Mouse (Mus musculus): Measurements from ENCODE around the gene Hebp1.
A peak's percentile ranks its signal among the peaks of the same experiment; 100 is the strongest.

The Hebp1 gene

DNA sequence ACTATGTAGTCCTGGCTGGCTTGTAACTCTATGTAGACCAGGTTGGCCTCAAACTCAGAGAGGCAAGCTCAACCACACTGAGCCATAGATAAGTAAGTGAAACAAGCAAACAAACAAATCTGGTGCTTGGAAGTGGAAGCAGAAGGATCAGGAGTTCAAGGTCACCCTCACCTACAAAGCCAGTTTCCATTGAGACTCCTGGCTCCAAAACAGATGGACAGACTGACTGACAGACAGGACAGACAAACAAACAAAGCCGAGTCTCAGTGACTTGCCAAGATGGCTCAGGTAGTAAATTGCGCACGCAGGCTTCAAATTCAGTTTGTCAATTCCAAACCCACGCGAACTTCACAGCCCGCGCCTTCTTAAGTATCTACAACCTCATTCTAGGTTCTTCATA is 376 bp downstream of the Hebp1 start:
- ATAC-seq (ENCODE audit: low TSS enrichment), result no peak

DNA sequence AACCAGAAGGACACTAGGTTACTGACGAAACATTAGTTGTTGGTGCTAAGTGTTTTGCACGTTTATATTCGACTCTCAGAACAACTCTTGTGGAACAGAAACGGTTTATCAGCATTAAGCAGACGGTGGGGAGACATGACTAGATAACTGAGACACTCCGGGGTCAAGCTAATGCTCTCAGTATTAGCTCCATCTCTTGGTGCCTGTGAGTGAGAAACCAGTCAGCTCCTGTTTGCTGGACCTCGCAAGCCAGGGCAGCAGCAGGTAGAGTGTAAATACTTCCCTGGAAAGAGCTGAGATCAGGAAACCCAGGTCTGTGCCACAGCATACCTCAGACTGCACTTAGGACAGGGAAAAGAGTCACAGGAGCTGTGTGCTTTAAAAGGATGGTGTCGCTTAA is 1.1 kb downstream of the Hebp1 start:
- ATAC-seq (ENCODE audit: low TSS enrichment), result no peak

DNA sequence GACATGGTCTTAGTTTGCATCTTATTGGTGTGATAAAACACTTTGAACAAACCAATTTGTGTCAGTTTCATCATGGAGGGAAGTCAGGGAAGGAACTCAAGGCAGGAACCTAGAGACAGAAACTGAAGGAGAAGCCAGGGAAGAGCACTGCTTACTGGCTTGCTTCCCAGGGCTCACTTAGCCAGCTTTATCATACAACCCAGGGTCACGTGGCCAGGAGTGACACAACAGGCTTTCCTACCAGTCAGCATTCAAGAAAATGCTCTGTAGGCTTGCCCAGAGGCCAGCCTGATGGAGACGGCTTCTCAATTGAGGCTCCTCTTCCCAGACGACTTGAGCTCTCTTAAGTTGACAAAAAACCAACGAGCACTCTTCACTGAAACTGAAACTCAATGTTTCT is 2.9 kb downstream of the Hebp1 start:
- no peak for ATAC-seq (ENCODE audit: low TSS enrichment)

DNA sequence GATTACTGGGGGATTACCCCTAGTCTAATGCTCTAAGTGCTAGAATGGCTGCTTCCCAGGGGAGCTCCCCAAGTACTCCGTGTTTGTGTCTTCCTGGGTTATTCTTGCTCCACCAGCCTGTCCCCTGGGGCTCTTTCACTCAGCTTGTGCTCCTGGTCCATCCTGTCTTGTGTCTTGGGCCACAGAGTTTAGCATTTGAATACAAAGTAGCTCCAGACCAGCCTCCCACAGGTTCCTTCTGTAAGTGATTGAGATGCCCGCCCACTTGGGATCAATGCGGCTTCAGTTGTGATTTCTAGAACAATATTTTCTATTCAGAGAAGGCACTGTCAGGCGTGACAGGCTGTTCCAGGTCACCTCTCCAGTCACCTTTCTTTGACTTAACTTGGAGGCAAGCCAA is 4.1 kb downstream of the Hebp1 start:
- no peak for ATAC-seq (ENCODE audit: low TSS enrichment)

DNA sequence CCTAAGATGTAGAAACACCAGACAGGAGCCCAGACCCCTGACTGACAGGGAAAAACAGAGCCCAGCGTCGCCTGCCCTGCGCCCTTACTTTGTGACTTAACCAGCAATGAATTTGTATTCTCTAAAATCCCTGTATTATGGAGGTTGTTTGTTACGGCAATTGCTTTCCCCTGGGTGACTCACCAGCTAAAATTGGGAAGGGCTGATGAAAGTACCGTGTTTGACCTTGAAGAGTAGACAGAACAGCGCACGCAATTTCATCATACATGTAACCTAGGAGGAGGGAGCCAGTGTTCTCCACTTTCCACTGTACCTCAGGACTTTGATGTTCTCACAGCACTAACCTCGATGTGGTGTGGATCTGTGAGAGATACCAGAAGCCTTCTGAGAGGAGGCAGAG is 4.8 kb downstream of the Hebp1 start:
- no peak for ATAC-seq (ENCODE audit: low TSS enrichment)

DNA sequence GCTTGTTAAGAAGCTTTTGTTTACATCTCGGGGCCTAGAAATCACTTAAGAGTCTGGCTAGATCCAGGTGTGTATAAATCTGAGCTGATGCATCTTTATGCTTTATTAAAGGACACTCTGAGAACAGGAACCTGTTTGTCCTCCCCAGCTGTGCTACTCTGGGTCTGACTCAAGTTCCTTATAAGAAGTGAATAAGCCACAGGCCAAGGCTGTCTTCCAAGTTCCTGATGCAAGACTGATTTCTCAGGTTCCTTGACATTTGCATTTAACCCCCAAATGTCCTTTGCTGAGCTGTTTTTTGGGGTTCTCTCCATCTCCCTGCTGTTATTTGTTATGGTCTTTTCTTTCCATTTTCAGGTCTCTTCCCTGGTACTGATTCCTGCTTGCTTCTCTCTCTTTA is 5.9 kb downstream of the Hebp1 start:
- no peak for ATAC-seq (ENCODE audit: low TSS enrichment)

DNA sequence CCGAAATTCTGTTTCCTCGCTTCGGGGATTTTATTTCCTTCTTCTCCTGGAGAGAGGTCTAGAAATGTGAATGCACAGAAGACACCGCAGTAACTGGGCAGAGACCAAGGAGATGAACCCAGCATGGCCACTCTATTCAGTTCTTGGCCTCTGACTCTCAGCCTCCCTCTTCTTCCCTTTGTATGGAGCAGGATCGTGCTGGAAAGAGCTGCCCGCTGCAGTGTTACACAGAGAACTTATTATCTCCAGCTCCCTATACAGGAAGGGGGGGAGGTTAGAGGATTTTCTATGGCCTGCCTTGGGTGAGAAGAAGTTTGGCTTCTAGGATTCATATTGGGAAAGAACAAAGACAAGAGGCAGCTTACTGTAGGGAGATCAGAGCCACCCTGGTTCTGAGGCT is 7.7 kb downstream of the Hebp1 start:
- ATAC-seq (ENCODE audit: low TSS enrichment), result no peak

DNA sequence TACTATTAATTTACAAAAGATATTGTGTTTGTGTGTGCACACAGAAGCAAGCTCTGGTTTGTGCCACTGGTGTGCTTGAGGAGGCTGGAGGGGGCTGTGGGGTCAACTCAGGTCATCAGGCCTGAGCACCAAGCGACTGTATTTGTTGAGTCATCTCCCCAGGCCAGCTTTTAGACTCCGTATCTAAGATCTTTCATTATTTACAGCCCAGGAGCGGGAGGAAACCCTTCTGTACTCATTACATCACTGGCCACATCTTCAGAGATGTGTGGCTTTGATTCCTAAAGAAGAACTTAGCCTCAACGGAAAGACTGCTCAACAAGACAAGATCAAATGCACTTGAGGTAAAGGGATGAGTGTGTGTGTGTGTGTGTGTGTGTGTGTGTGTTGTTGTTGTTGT is 9.2 kb downstream of the Hebp1 start:
- no peak for ATAC-seq (ENCODE audit: low TSS enrichment)

DNA sequence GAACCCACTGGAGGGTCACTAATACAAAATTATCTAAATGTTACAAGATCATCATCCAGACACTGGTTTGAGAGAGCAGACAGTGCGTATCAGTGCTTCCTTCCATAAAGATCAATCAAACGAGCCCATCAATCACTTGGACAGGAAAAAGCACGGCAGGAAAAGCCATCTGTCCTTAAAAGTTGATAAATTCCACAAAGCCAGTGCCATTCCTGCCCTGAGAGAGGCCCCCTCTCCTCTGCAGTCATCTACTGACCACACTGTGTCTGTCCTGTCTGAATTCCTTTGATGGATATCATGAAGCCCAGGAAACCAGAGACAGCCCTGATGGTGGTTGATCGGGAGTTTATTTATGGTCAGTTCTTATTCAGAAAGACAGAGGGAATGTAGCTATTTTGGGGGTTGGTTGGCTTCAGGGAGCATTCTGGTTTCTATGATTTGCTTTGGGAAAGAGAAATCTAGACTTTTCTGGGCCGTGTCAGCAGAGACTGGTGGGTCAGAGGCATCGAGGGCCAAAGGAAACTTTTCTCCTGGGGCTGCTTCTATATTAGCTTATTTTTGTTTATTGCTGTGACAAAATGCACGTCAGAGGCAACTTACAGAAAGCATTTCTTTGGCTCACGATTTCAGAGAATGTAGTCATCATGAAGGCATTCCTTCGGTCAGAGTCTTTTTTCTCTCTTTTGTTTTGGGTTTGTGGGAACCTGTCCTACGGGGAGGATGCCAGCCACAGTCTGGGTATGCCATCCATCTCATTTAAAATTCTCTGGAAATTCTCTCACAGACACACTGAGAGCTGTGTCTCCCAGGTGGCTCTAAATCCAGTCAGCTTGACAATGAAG is 10.5 kb downstream of the Hebp1 start:
- ATAC-seq (ENCODE audit: low TSS enrichment), result no peak

DNA sequence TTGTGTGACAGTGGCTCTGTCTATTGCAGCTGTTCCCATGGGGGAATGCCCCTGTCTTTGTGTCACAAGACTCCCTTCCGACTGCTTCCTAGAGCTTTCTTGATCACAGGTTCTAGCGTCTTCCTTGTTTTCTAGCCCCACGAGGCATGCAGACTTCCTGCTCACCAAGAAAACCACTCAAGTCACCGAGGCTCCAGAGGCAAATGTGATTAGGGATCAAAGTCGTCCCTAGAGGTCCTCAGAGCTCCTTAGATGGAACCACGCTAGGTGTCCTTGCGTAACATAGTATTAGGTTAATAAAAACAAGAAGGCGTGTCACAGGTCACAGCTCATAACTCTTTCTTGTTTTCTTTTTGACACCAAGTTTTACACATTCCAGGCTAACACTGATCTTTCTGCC is 13.9 kb downstream of the Hebp1 start:
- ATAC-seq (ENCODE audit: low TSS enrichment), result no peak

DNA sequence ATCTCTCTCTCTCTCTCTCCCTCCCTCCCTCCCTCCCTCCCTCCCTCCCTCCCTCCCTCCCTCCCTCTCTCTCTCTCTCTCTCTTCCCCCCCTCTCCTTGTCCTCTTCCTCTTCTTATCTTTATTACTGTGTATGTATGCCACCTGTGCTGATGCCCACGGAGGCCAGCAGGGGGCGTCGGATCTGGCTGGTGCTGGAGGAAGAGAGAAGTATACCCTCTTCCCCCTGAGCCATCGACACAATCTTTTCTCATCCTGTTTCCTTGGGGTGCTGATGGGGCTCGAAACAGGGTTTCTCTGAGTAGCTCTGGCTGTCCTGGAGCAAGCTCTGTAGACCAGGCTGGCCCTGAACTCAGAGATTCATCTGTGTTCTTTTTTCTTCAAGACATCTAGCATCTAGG is 14.9 kb downstream of the Hebp1 start:
- ATAC-seq (ENCODE audit: low TSS enrichment), result no peak

DNA sequence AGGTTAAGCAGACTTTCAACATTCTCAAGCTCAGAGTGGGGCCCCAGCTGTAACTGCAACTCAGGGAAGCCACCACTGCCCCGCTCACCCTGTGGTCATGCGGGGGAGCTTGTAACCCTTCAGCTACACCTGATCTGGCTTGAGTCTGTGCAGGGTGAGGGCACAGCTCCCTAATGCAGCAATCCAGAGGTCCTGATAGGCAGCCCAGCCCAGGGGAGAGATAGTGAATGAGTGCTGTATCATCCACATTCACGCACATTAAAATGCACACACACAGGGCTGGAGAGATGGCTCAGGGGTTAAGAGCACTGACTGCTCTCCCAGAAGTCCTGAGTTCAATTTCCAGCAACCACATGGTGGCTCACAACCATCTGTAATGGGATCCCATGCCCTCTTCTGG is 19.2 kb downstream of the Hebp1 start:
- ATAC-seq (ENCODE audit: low TSS enrichment), result no peak

DNA sequence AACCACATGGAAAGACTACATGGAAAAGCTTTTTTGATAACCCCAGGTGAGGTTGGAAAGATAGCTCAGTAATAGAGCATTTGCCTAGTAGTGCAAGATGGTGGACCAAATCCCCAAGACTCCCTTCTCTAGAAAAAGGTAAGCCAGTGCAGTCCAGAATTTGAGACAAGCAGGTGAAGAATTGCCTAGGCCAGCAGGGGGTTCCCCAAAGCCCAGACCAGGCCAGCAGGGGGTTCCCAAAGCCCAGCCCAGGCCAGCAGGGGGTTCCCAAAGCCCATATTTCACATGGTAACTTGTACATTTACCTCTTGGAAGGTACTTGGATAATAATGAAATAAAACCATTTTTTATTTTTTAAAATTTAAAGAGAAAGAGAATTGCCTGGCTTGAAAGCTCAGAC is 20.6 kb downstream of the Hebp1 start:
- ATAC-seq (ENCODE audit: low TSS enrichment), result no peak

DNA sequence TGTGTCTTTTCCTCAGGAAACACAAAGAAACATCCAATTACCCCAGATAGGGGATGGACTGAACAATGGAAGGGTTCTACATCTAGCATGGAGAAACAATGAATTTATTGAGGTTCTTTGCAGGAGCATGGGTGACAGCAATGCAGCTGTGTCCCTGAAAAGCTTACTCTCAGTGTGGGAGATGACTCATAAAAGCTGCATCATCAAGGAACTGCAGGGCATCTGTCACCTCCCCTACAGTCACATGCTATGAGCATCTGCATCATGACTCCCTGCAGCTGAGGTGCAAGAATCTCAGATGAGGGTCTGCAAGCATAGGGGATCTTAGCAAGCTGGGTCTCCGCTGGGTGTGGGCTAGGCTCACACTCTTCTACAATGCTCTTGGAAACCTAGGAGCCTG is 22.8 kb downstream of the Hebp1 start:
- peak; percentile 96 for ATAC-seq (ENCODE audit: low TSS enrichment)

DNA sequence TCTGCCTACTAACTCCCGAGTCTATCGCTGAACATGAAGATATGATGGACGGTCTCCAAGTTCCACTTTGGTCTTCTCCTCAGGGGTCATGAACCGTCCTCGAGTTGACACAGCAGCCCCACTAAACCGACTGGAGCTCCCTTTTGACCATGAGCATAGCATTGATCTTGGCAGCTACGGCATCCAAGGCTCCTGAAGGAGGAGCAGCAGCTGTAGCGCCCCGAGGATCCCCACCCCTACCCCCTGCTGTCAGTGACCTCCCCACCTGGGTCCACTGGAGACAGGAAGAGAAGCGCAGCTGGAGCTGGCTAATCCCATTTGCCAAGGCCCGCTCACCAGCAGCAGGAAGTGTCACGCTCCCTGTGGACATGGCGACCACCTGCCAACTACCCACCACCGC is 26.1 kb downstream of the Hebp1 start:
- no peak for ATAC-seq (ENCODE audit: low TSS enrichment)

DNA sequence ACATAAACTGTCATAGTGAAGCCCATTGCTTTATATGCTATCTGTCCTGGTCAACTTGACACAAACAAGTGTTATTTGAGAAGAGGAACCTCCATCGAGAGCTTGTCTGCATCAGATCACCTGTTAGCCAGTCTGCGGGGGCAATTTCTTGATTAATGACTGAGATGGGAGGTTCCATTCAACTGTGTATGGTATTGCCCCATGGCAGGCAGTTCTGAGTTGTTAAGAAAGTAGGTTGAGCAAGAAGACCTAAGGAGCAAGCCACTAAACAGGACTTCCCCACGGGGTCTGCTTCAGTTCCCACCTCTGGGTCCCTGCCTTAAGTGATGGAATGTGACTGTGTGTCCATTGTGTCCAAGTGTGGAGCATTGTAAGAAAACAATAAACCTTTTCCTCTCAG is 28.6 kb downstream of the Hebp1 start:
- no peak for ATAC-seq (ENCODE audit: low TSS enrichment)

DNA sequence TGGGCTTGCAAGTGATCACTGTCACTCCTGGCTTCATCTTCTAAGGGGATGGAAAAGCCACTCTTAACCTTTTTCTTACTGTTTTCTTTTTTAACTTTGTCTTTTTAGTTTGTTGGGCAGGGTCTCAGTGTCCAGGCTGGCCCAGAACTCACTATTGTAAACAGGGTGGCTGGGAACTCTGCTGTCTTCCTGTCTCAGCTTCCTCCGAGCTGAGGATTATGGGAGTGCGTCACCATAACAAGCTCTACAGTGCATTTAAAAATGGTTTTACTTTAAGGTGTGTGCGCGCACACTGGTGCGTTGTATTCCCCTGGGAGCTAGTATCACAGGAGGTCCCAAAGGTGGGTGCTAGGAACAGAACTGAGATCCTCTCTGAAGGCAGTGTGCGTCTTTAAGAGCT is 29.4 kb downstream of the Hebp1 start:
- ATAC-seq (ENCODE audit: low TSS enrichment), result no peak

DNA sequence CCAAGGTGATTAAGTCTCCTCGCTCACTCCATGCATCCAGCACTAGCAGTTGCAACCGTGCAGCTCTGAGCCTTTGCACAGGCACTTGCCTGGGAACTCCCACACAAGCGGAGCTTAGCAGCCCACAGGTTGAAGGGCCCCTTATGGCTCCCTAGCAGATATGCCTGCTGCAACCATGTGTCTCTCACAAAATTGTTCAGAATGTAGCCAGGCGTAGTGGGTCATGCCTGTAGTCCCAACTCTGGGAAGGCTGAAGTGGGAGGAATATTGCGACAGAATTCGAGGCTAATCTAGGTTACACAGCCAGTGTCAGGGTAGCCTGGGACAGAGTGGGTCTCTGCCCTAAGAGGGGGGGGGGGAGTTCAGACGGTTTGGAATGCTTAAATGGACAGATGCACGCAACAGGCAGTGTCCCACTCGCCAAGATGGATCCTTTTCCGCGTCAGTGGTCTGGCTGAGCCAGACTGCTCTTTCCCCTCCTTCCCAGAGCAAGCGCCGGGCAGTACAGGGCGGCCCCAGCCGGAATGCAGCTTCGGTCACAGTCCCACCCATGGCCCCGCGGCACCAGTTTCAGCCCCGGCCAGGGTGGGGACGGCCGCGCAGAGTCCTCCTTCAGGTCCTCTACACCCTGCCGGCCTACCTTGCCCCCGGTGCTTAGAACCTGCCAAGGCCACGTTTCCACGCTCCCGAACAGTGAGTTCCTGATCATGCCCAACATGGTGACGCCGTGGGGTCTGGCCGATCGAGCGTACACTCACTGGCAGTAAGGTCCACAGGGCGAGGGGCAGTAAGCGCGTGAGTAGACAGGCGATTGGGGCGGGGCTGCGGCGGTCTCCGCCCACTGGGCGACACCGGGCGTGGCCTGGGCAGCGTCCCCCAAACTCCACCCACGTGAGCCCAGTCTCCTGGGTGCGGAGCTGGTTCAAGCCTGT is 30.2 kb downstream of the Hebp1 start:
- peak; percentile 88 for ATAC-seq (ENCODE audit: low TSS enrichment)

DNA sequence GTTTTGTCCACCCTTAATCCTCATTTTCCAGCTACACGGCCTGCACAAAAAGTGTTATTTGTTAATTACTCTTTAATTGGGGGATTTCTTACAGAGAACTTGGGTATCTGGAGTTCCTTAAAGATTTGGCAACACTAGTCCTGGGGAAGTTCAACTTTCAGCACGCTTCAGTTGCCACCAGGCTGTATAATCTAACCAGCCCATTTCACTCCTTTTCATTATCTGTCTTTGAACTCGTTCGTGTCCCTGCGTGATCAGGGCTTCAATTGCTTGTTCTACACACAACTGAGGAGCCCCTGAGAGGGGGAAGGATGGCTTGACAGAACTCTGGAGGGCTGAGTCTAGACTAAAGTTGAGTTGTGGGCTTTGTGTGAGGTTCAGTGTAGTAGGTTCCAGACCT is 31.1 kb downstream of the Hebp1 start:
- ATAC-seq (ENCODE audit: low TSS enrichment), result no peak

DNA sequence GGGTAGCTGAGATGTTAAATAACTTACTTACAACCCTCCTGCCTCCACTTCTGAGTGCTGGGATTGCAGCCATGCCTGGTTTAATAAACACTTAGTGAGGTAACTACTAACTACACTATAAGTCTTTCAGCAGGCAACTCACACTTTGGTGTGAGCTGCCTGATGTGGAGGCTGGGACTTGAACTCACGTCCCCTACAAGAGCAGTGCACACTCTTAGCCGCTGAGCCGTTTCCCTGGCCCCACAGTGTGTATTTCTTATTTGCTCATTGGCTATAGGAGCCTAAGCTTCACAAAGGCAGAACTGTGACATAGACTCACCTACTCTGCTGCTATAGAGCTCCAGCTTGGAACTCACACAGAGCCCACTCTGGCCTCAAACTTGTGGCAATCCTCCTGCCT is 31.6 kb downstream of the Hebp1 start:
- no peak for ATAC-seq (ENCODE audit: low TSS enrichment)

DNA sequence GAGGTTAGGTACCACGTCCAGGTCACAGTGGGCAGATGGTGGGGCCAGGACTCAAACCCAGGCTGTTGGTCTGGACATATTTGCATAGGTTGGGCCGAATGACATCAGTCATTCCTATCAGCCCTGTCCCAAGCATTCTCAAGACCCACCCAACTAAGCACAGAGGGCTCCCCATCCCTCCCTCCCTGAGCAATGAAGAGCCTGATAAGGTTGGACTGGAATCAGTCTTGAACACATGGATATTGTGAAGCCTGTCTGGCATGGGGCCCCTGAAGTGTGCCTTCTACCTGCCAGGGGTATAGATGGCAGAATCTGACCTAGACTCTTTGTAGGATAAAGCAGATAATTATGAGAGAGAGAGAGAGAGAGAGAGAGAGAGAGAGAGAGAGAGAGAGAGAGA is 32.1 kb downstream of the Hebp1 start:
- no peak for ATAC-seq (ENCODE audit: low TSS enrichment)

DNA sequence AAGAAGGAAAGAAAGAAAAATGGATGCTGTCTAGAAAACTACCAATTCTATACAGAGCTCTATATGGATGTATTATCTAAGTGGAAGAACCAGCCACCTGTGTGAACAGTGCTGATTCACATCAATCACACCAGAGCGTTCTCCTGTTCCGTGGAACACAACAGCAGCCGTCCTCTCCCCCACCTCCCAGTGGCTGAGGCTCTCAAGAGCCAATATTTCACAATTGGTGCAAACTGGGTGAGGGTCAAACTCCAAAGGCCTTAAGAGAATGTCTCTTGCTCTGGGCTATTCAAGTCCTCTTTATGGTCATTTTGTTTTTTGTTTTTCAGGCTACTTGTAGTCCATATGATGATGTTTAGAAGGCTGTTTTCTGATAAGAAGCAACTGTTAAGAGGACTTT is 32.6 kb downstream of the Hebp1 start:
- no peak for ATAC-seq (ENCODE audit: low TSS enrichment)

DNA sequence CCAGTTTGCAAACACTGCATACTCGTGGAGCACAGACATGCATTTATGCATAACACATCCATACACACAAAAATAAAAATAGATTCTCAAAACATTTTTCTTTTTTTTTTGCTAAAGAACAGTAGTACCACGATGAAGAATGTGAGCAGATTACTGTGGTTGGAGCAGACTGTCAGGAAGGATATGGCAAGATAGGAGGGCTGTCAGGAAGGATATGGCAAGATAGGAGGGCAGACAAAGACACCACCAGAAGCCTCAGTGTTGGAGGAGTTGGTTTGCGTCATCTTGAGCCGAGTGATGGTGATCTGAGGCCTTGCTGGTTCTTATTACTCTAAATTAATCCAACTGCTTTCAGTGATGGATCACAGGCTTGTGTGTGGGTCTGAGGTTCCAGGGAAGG is 35.0 kb downstream of the Hebp1 start:
- ATAC-seq (ENCODE audit: low TSS enrichment), result no peak
